ENCODE assay signal across 34 mouse cellular contexts in genomic region chr9:44981104-44981503, GRCm38 (mm10). TPM values are rescaled to one million over a fixed set of nuclear protein-coding genes. Genes with fewer than 3 reads are reported as not detected.
DNase-seq lines count a peak whose midpoint lies in the region; ATAC-seq and TF ChIP-seq lines count a peak whose summit lies in the region.
"Had no signal": no experiment of that assay in that cellular context is flagged by ENCODE, and none has a peak within 500 bp of the region (broad histone marks: within the 10 kb centered on the region; RNA-seq: fewer than 3 reads in every experiment).

No protein-coding gene starts in this region.

- no peak overlapping the region for H3K4me3 ChIP-seq in heart, postnatal 0 days (ENCODE audit: low read depth, low read length)
- H3K4me3 ChIP-seq: embryonic facial prominence, embryonic 10.5 days; embryonic facial prominence, embryonic 13.5 days; erythroblast, embryonic 14.5 days; forebrain, embryonic 12.5 days; forebrain, embryonic 15.5 days; heart, adult 2 months; heart, embryonic 10.5 days; heart, embryonic 13.5 days; hindbrain, embryonic 10.5 days; hindbrain, embryonic 13.5 days had no signal

- ATAC-seq in CD4-positive, CD25-positive, alpha-beta regulatory T cell, adult 4 months: no peak
- ATAC-seq in heart, postnatal 0 days (ENCODE audit: insufficient read depth, low read depth): no peak
- ATAC-seq: forebrain, embryonic 15.5 days; hindbrain, embryonic 16.5 days had no signal

- H3K4me1 ChIP-seq in heart, postnatal 0 days (ENCODE audit: control insufficient read depth, insufficient read depth): no peaks in the 10 kb centered on the region
- H3K4me1 ChIP-seq: embryonic facial prominence, embryonic 10.5 days; embryonic facial prominence, embryonic 13.5 days; forebrain, embryonic 12.5 days; forebrain, embryonic 15.5 days; heart, embryonic 13.5 days; hindbrain, embryonic 13.5 days had no signal

- no peak overlapping the region for H3K9ac ChIP-seq in heart, postnatal 0 days (replicated peaks; ENCODE audit: low read depth, low read length)
- H3K9ac ChIP-seq: embryonic facial prominence, embryonic 13.5 days; forebrain, embryonic 12.5 days; forebrain, embryonic 15.5 days; heart, embryonic 13.5 days; hindbrain, embryonic 13.5 days had no signal

- TF ChIP-seq CTCF in heart, postnatal 0 days (IDR thresholded peaks at IDR 0.05; ENCODE audit: low read depth): no peak

- H3K36me3 ChIP-seq in heart, postnatal 0 days (replicated peaks; ENCODE audit: control insufficient read depth, insufficient read depth, low read length): no peaks in the 10 kb centered on the region
- H3K36me3 ChIP-seq: embryonic facial prominence, embryonic 10.5 days; embryonic facial prominence, embryonic 13.5 days; forebrain, embryonic 12.5 days; forebrain, embryonic 15.5 days; heart, embryonic 10.5 days; heart, embryonic 13.5 days; hindbrain, embryonic 10.5 days; hindbrain, embryonic 13.5 days had no signal

- intact Hi-C loops in heart, postnatal 25 days (cut with DNase I): no loop called here
- intact Hi-C loops in left cerebral cortex, postnatal 25 days (cut with DNase I): no loop called here

- no peaks in the 10 kb centered on the region for H3K27me3 ChIP-seq in heart, postnatal 0 days (ENCODE audit: control insufficient read depth, insufficient read depth, low read length)

- no peak overlapping the region; the same call in 1 of the 2 replicates for H3K4me2 ChIP-seq in heart, postnatal 0 days (ENCODE audit: low read depth, low read length)
- H3K4me2 ChIP-seq: embryonic facial prominence, embryonic 13.5 days; forebrain, embryonic 12.5 days; forebrain, embryonic 15.5 days; heart, embryonic 13.5 days; hindbrain, embryonic 13.5 days had no signal

- WGBS in heart, postnatal 0 days: 80% methylated on average over 2 of the region's 2 CpGs

- peak; percentile 38 for DNase-seq in CD4-positive, CD25-positive, alpha-beta regulatory T cell, adult 2 months (ENCODE audit: low read depth, low spot score)
- no peak for DNase-seq in heart, postnatal 0 days (ENCODE audit: low spot score)
- no peak for DNase-seq in heart, postnatal 25 days (ENCODE audit: low spot score)
- peak; percentile 59 for DNase-seq in thymus, postnatal 25 days
- no peak for DNase-seq in thymus, postnatal 10 days (ENCODE audit: low spot score in 2 of 2)
- DNase-seq in CD4-positive helper T cell, adult 2 months (ENCODE audit: low read depth, low spot score): peak; percentile 39
- DNase-seq in left cerebral cortex, postnatal 25 days (ENCODE audit: low spot score in 2 of 2): no peak
- DNase-seq: adrenal gland, adult 8-10 months; adrenal gland, postnatal 25 days; cerebellum, adult 11-12 months; cerebellum, adult 8-10 months; cerebellum, postnatal 10 days; cerebellum, postnatal 36 days; embryo, embryonic 11 days; gastrocnemius, postnatal 25 days; heart, adult 2 months; heart, postnatal 14 days had no signal

- no peaks in the 10 kb centered on the region for H3K9me3 ChIP-seq in heart, postnatal 0 days (replicated peaks; ENCODE audit: control insufficient read depth, low read length)
- H3K9me3 ChIP-seq: embryonic facial prominence, embryonic 10.5 days; embryonic facial prominence, embryonic 13.5 days; forebrain, embryonic 12.5 days; forebrain, embryonic 15.5 days; heart, embryonic 10.5 days; heart, embryonic 13.5 days; hindbrain, embryonic 10.5 days; hindbrain, embryonic 13.5 days had no signal

- peak overlapping the region; percentile 57; the same call in 1 of the 2 replicates for H3K27ac ChIP-seq in heart, postnatal 0 days (ENCODE audit: low read depth)
- H3K27ac ChIP-seq: embryonic facial prominence, embryonic 10.5 days; embryonic facial prominence, embryonic 13.5 days; forebrain, embryonic 12.5 days; forebrain, embryonic 15.5 days; heart, adult 2 months; heart, embryonic 10.5 days; heart, embryonic 13.5 days; hindbrain, embryonic 10.5 days; hindbrain, embryonic 13.5 days had no signal

- TF ChIP-seq EP300 in heart, postnatal 0 days (IDR thresholded peaks at IDR 0.05; ENCODE audit: low read depth): no peak

RNA-seq across cellular contexts. Expression of gene Cd3d, which starts 0.5 kb away (rescaled TPM):
- polyA plus RNA-seq in CD4-positive, CD25-positive, alpha-beta regulatory T cell, adult 4 months (2017; shearing (Covaris generic)): 100 to 1,000 TPM; 544 to 973 TPM
- 1.9 TPM in 1 of 2 replicates, not detected in the other for total RNA-seq in heart, postnatal 0 days (2014; rRNA removed; ENCODE audit: low replicate concordance)
- polyA plus RNA-seq in heart, postnatal 0 days (2015; fragmentation: Nextera tagmentation; extraction: Ambion mirVana): not detected in 2 replicates
- total RNA-seq in heart, postnatal 25 days (2021): under 1 TPM; 0.16 to 0.34 TPM
- not detected for total RNA-seq in left cerebral cortex, postnatal 25 days (2021)
- total RNA-seq: adrenal gland, postnatal 25 days; ES-E14; gastrocnemius, adult 8-10 months; gastrocnemius, postnatal 25 days had no signal
- polyA plus RNA-seq: brain, embryonic 14.5 days; cortical plate, adult 2 months; embryonic facial prominence, embryonic 10.5 days; embryonic facial prominence, embryonic 13.5 days; erythroblast, embryonic 14.5 days; forebrain, embryonic 12.5 days; forebrain, embryonic 15.5 days; heart, embryonic 10.5 days; hindbrain, embryonic 10.5 days; hindbrain, embryonic 13.5 days; hindbrain, embryonic 16.5 days had no signal

RNA-seq across cellular contexts. Expression of gene Cd3g, which starts 0.9 kb away (rescaled TPM):
- polyA plus RNA-seq in CD4-positive, CD25-positive, alpha-beta regulatory T cell, adult 4 months (2017; shearing (Covaris generic)): 1,000 to 10,000 TPM; 1,425 to 1,626 TPM
- total RNA-seq in heart, postnatal 0 days (2014; rRNA removed; ENCODE audit: low replicate concordance): 1.2 TPM in 1 of 2 replicates, not detected in the other
- polyA plus RNA-seq in heart, postnatal 0 days (2015; fragmentation: Nextera tagmentation; extraction: Ambion mirVana): 0.11 TPM in 1 of 2 replicates, not detected in the other
- not detected for total RNA-seq in heart, postnatal 25 days (2021)
- not detected for total RNA-seq in left cerebral cortex, postnatal 25 days (2021)
- total RNA-seq: gastrocnemius, adult 8-10 months had no signal
- polyA plus RNA-seq: brain, embryonic 14.5 days; cortical plate, adult 2 months; embryonic facial prominence, embryonic 10.5 days; erythroblast, embryonic 14.5 days; forebrain, embryonic 15.5 days; heart, embryonic 10.5 days; hindbrain, embryonic 10.5 days; hindbrain, embryonic 13.5 days; hindbrain, embryonic 16.5 days had no signal

RNA-seq across cellular contexts. Expression of gene Ube4a, which starts 15.7 kb away (rescaled TPM):
- 10 to 100 TPM; 26.6 to 40.4 TPM for polyA plus RNA-seq in CD4-positive, CD25-positive, alpha-beta regulatory T cell, adult 4 months (2017; shearing (Covaris generic))
- total RNA-seq in heart, postnatal 0 days (2014; rRNA removed; ENCODE audit: low replicate concordance): 10.7 and 16.8 TPM in 2 replicates
- 9.8 and 9.9 TPM in 2 replicates for polyA plus RNA-seq in heart, postnatal 0 days (2015; fragmentation: Nextera tagmentation; extraction: Ambion mirVana)
- 10 to 100 TPM; 37.4 to 38.3 TPM for total RNA-seq in heart, postnatal 25 days (2021)
- 10 to 100 TPM; 73.0 to 75.4 TPM for total RNA-seq in left cerebral cortex, postnatal 25 days (2021)

RNA-seq across cellular contexts. Expression of gene Cd3e, which starts 28.3 kb away (rescaled TPM):
- 1,000 to 10,000 TPM; 1,413 to 1,834 TPM for polyA plus RNA-seq in CD4-positive, CD25-positive, alpha-beta regulatory T cell, adult 4 months (2017; shearing (Covaris generic))
- 0.27 TPM in 1 of 2 replicates, not detected in the other for total RNA-seq in heart, postnatal 0 days (2014; rRNA removed; ENCODE audit: low replicate concordance)
- polyA plus RNA-seq in heart, postnatal 0 days (2015; fragmentation: Nextera tagmentation; extraction: Ambion mirVana): 0.14 TPM in 1 of 2 replicates, not detected in the other
- under 1 TPM; 0.36 to 0.57 TPM for total RNA-seq in heart, postnatal 25 days (2021)
- total RNA-seq in left cerebral cortex, postnatal 25 days (2021): not detected
- total RNA-seq: gastrocnemius, adult 8-10 months had no signal
- polyA plus RNA-seq: brain, embryonic 14.5 days; cortical plate, adult 2 months; embryonic facial prominence, embryonic 10.5 days; embryonic facial prominence, embryonic 13.5 days; forebrain, embryonic 12.5 days; forebrain, embryonic 15.5 days; heart, embryonic 10.5 days; hindbrain, embryonic 10.5 days; hindbrain, embryonic 13.5 days had no signal

RNA-seq across cellular contexts. Expression of gene Mpzl2, which starts 58.5 kb away (rescaled TPM):
- polyA plus RNA-seq in CD4-positive, CD25-positive, alpha-beta regulatory T cell, adult 4 months (2017; shearing (Covaris generic)): under 1 TPM; 0.16 to 0.24 TPM
- total RNA-seq in heart, postnatal 0 days (2014; rRNA removed; ENCODE audit: low replicate concordance): 0.15 and 0.31 TPM in 2 replicates
- polyA plus RNA-seq in heart, postnatal 0 days (2015; fragmentation: Nextera tagmentation; extraction: Ambion mirVana): 0.41 and 0.42 TPM in 2 replicates
- 1 to 10 TPM in 1 of 2 experiments, under 1 TPM in 1; 0.81 to 1.0 TPM for total RNA-seq in heart, postnatal 25 days (2021)
- total RNA-seq in left cerebral cortex, postnatal 25 days (2021): 1 to 10 TPM; 1.3 to 1.9 TPM
- polyA plus RNA-seq: activated CD4-positive, CD25-positive, alpha-beta regulatory T cell, adult 4 months; erythroblast, embryonic 14.5 days; inflammation-experienced regulatory T-cells, adult 6 months had no signal

Comparison
In these comparisons a context has a peak if more than half of its experiments do, and no peak if none do; other contexts are left out.
1. DNase-seq: peak in CD4-positive, CD25-positive, alpha-beta regulatory T cell, adult 2 months (single experiment), thymus, postnatal 25 days (single experiment) and CD4-positive helper T cell, adult 2 months (single experiment); none in heart, postnatal 0 days (single experiment), heart, postnatal 25 days (single experiment), thymus, postnatal 10 days (0 of 2) and left cerebral cortex, postnatal 25 days (0 of 2).